Mouse (Mus musculus): ENCODE results near the gene Acsl5. TPM values are rescaled to one million over a fixed set of nuclear protein-coding genes. Genes with fewer than 3 reads are reported as not detected.

Gene Acsl5
- polyA plus RNA-seq, 1 experiment from 2014 or later, result 19.8 TPM

GRCm38 (mm10) chr19:55247991-55248520 lies 3.7 kb upstream of the Acsl5 start:
- Histone ChIP-seq H3K36me3 (ENCODE audit: control insufficient read depth, insufficient read depth, low read length) (no peaks in the 10 kb centered on the region), H3K4me1 (ENCODE audit: control insufficient read depth, insufficient read depth, low read length) (no peaks in the 10 kb centered on the region), H3K4me2 (ENCODE audit: low read depth, severe bottlenecking) (no peak overlapping the region), H3K27ac (replicated peaks; ENCODE audit: low read depth, low read length) (no peak overlapping the region), H3K9ac (ENCODE audit: low read length) (no peak overlapping the region), H3K4me3 (ENCODE audit: low read depth, low read length) (no peak overlapping the region), H3K27me3 (ENCODE audit: control insufficient read depth, insufficient read depth, low read length) (no peaks in the 10 kb centered on the region), H3K9me3 (ENCODE audit: control insufficient read depth, low read length) (no peaks in the 10 kb centered on the region)
- 73% methylated on average over 9 of the region's 9 CpGs for WGBS
- no peak for ATAC-seq (ENCODE audit: insufficient number of reproducible peaks, low FRiP score, low TSS enrichment, low read depth)
- no peak for DNase-seq (ENCODE audit: low spot score)

- no peak overlapping the region for H3K4me2 ChIP-seq (ENCODE audit: low read depth, severe bottlenecking)
- no peaks in the 10 kb centered on the region for H3K27me3 ChIP-seq (ENCODE audit: control insufficient read depth, insufficient read depth, low read length)
- H3K4me1 ChIP-seq (ENCODE audit: control insufficient read depth, insufficient read depth, low read length), result 0 out of 2 replicates have a peak, but pooled peaks cover 4% of the 10 kb centered on the region
- no peak overlapping the region for H3K9ac ChIP-seq (ENCODE audit: low read length)
- H3K36me3 ChIP-seq (ENCODE audit: control insufficient read depth, insufficient read depth, low read length), result no peaks in the 10 kb centered on the region
- WGBS, result 88% methylated on average over 5 of the region's 5 CpGs
- H3K27ac ChIP-seq (replicated peaks; ENCODE audit: low read depth, low read length), result no peak overlapping the region
- H3K9me3 ChIP-seq (ENCODE audit: control insufficient read depth, low read length), result no peaks in the 10 kb centered on the region
- DNase-seq (ENCODE audit: low spot score), result no peak
- no peak overlapping the region for H3K4me3 ChIP-seq (ENCODE audit: low read depth, low read length)
- ATAC-seq (ENCODE audit: insufficient number of reproducible peaks, low FRiP score, low TSS enrichment, low read depth), result no peak
These were observed 1.3 kb upstream of the Acsl5 start for GRCm38 (mm10) chr19:55250451-55250850.

DNA sequence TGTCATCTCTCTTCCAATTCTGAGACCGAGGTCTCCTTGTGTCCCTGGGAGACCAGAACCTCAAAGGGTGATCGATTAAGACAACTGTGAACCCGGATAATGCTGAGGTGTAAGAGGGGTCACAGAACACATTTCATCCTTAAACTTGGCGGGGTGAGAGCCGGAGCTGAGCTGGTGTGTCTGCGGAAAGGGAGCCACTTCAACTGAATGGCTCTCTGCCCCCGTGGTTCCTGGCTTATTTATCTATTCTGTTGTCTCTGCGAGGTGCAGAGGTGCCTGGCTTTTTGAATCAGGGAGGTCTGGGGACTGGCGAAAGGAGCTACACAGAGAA lies 1.5 kb downstream of the Acsl5 start:
- Histone ChIP-seq H3K4me3 (ENCODE audit: low read depth, low read length) (peak overlapping the region; percentile 48), H3K27me3 (ENCODE audit: control insufficient read depth, insufficient read depth, low read length) (no peaks in the 10 kb centered on the region), H3K4me1 (ENCODE audit: control insufficient read depth, insufficient read depth, low read length) (0 out of 2 replicates have a peak, but pooled peaks cover 4% of the 10 kb centered on the region), H3K27ac (replicated peaks; ENCODE audit: low read depth, low read length) (no peak overlapping the region), H3K36me3 (ENCODE audit: control insufficient read depth, insufficient read depth, low read length) (no peaks in the 10 kb centered on the region), H3K4me2 (ENCODE audit: low read depth, severe bottlenecking) (peak overlapping the region; percentile 85), H3K9me3 (ENCODE audit: control insufficient read depth, low read length) (no peaks in the 10 kb centered on the region), H3K9ac (ENCODE audit: low read length) (peak overlapping the region; percentile 51)
- ATAC-seq (ENCODE audit: insufficient number of reproducible peaks, low FRiP score, low TSS enrichment, low read depth) (no peak), DNase-seq (ENCODE audit: low spot score) (no peak)
- WGBS, result 4% methylated on average over 9 of the region's 9 CpGs

GRCm38 (mm10) chr19:55253570-55254441 lies 2.1 kb downstream of the Acsl5 start:
- no peaks in the 10 kb centered on the region for H3K27me3 ChIP-seq (ENCODE audit: control insufficient read depth, insufficient read depth, low read length)
- 0 out of 2 replicates have a peak, but pooled peaks cover 4% of the 10 kb centered on the region for H3K4me1 ChIP-seq (ENCODE audit: control insufficient read depth, insufficient read depth, low read length)
- DNase-seq (ENCODE audit: low spot score) (peak; percentile 61), ATAC-seq (ENCODE audit: insufficient number of reproducible peaks, low FRiP score, low TSS enrichment, low read depth) (peak; percentile 73)
- H3K9me3 ChIP-seq (ENCODE audit: control insufficient read depth, low read length), result no peaks in the 10 kb centered on the region
- WGBS, result under 1% methylated on average over 32 of the region's 32 CpGs
- H3K4me3 ChIP-seq (ENCODE audit: low read depth, low read length), result peak overlapping the region; percentile 48
- no peaks in the 10 kb centered on the region for H3K36me3 ChIP-seq (ENCODE audit: control insufficient read depth, insufficient read depth, low read length)
- H3K27ac ChIP-seq (replicated peaks; ENCODE audit: low read depth, low read length), result no peak overlapping the region
- H3K4me2 ChIP-seq (ENCODE audit: low read depth, severe bottlenecking), result peak overlapping the region; percentile 85
- H3K9ac ChIP-seq (ENCODE audit: low read length), result peak overlapping the region; percentile 51

- Histone ChIP-seq H3K9ac (ENCODE audit: low read length) (peak overlapping the region; percentile 51), H3K36me3 (ENCODE audit: control insufficient read depth, insufficient read depth, low read length) (no peaks in the 10 kb centered on the region), H3K27ac (replicated peaks; ENCODE audit: low read depth, low read length) (no peak overlapping the region), H3K9me3 (ENCODE audit: control insufficient read depth, low read length) (no peaks in the 10 kb centered on the region), H3K4me1 (ENCODE audit: control insufficient read depth, insufficient read depth, low read length) (0 out of 2 replicates have a peak, but pooled peaks cover 4% of the 10 kb centered on the region), H3K4me2 (ENCODE audit: low read depth, severe bottlenecking) (peak overlapping the region; percentile 85), H3K4me3 (ENCODE audit: low read depth, low read length) (peak overlapping the region; percentile 48), H3K27me3 (ENCODE audit: control insufficient read depth, insufficient read depth, low read length) (no peaks in the 10 kb centered on the region)
- DNase-seq (ENCODE audit: low spot score), result peak; percentile 47
- 13% methylated on average over 5 of the region's 5 CpGs for WGBS
- ATAC-seq (ENCODE audit: insufficient number of reproducible peaks, low FRiP score, low TSS enrichment, low read depth), result peak; percentile 28; the same call in 1 of the 2 replicates
These were observed 2.8 kb downstream of the Acsl5 start for GRCm38 (mm10) chr19:55254513-55255016.

GRCm38 (mm10) chr19:55256156-55256555 lies 4.4 kb downstream of the Acsl5 start:
- Histone ChIP-seq H3K4me2 (ENCODE audit: low read depth, severe bottlenecking) (no peak overlapping the region), H3K9ac (ENCODE audit: low read length) (no peak overlapping the region), H3K9me3 (ENCODE audit: control insufficient read depth, low read length) (no peaks in the 10 kb centered on the region), H3K27ac (replicated peaks; ENCODE audit: low read depth, low read length) (no peak overlapping the region), H3K27me3 (ENCODE audit: control insufficient read depth, insufficient read depth, low read length) (no peaks in the 10 kb centered on the region), H3K4me1 (ENCODE audit: control insufficient read depth, insufficient read depth, low read length) (0 out of 2 replicates have a peak, but pooled peaks cover 4% of the 10 kb centered on the region), H3K36me3 (ENCODE audit: control insufficient read depth, insufficient read depth, low read length) (no peaks in the 10 kb centered on the region), H3K4me3 (ENCODE audit: low read depth, low read length) (no peak overlapping the region)
- ATAC-seq (ENCODE audit: insufficient number of reproducible peaks, low FRiP score, low TSS enrichment, low read depth) (no peak), DNase-seq (ENCODE audit: low spot score) (no peak)
- WGBS, result 88% methylated on average over 9 of the region's 9 CpGs

DNA sequence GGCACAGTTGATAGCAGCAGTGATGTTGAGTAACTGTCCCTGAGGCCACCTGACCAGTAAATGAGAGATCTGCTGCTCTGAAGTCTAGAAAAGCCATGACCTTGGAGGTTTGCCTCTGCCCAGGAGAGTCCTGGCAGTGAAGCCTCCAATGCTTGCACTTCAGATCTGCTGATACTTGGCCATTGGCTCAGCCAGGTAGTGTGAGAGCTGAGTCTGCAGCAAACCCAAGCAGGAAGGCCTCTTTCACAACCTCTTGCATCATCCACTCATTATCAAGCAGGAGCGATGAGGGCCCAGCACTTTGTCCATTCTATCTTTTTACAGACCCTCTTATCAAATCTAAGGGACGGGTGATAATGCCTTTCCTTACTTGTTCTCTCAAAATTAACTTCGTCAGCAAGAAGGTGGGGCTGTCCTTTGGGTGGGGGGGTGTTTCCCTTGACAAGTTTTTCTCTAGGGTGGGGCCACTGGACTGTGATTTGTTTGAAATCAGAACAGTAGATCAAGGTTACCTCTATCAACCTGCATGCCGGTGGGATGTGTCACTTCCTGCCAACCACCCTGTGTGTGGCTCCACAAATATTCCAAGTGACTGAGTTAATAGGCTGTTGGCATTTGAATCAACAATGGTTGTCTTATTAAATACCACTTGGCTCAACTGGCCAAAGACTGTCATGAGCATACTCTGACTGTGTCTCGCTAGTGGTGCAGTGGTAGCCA lies 6.1 kb downstream of the Acsl5 start:
- no peak for ATAC-seq (ENCODE audit: insufficient number of reproducible peaks, low FRiP score, low TSS enrichment, low read depth)
- no peak overlapping the region for H3K4me3 ChIP-seq (ENCODE audit: low read depth, low read length)
- no peak for DNase-seq (ENCODE audit: low spot score)
- H3K4me1 ChIP-seq (ENCODE audit: control insufficient read depth, insufficient read depth, low read length), result 0 out of 2 replicates have a peak, but pooled peaks cover 4% of the 10 kb centered on the region
- H3K4me2 ChIP-seq (ENCODE audit: low read depth, severe bottlenecking), result no peak overlapping the region
- H3K9me3 ChIP-seq (ENCODE audit: control insufficient read depth, low read length), result no peaks in the 10 kb centered on the region
- H3K36me3 ChIP-seq (ENCODE audit: control insufficient read depth, insufficient read depth, low read length), result no peaks in the 10 kb centered on the region
- no peak overlapping the region for H3K9ac ChIP-seq (ENCODE audit: low read length)
- WGBS, result 92% methylated on average over 5 of the region's 5 CpGs
- no peak overlapping the region for H3K27ac ChIP-seq (replicated peaks; ENCODE audit: low read depth, low read length)
- H3K27me3 ChIP-seq (ENCODE audit: control insufficient read depth, insufficient read depth, low read length), result no peaks in the 10 kb centered on the region

DNA sequence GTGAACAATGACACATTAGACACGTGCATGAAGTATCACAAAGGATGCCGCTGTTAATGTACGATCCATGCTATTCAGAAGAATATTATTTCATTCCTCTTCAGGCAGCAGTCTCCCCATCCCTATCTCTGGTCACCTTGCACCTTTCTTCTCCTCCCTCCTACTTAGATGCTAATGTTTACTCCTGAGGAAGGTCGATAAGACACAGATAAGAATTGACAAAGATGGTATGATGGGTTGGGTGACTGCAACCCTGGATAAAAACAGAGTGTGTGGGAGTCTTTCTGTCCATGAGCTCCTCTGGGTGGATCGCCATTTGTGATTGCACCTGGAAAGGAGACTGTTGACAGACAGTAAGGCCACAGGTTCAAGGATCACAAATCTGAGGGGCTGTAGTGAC lies 6.8 kb downstream of the Acsl5 start:
- 0 out of 2 replicates have a peak, but pooled peaks cover 4% of the 10 kb centered on the region for H3K4me1 ChIP-seq (ENCODE audit: control insufficient read depth, insufficient read depth, low read length)
- WGBS, result 88% methylated on average over 5 of the region's 5 CpGs
- ATAC-seq (ENCODE audit: insufficient number of reproducible peaks, low FRiP score, low TSS enrichment, low read depth) (no peak), DNase-seq (ENCODE audit: low spot score) (no peak)
- no peaks in the 10 kb centered on the region for H3K9me3 ChIP-seq (ENCODE audit: control insufficient read depth, low read length)
- H3K27ac ChIP-seq (replicated peaks; ENCODE audit: low read depth, low read length), result no peak overlapping the region
- no peak overlapping the region for H3K4me2 ChIP-seq (ENCODE audit: low read depth, severe bottlenecking)
- H3K4me3 ChIP-seq (ENCODE audit: low read depth, low read length), result no peak overlapping the region
- no peaks in the 10 kb centered on the region for H3K36me3 ChIP-seq (ENCODE audit: control insufficient read depth, insufficient read depth, low read length)
- H3K27me3 ChIP-seq (ENCODE audit: control insufficient read depth, insufficient read depth, low read length), result no peaks in the 10 kb centered on the region
- no peak overlapping the region for H3K9ac ChIP-seq (ENCODE audit: low read length)
